ENCODE assay signal across 8 mouse cellular contexts in the genomic region with DNA sequence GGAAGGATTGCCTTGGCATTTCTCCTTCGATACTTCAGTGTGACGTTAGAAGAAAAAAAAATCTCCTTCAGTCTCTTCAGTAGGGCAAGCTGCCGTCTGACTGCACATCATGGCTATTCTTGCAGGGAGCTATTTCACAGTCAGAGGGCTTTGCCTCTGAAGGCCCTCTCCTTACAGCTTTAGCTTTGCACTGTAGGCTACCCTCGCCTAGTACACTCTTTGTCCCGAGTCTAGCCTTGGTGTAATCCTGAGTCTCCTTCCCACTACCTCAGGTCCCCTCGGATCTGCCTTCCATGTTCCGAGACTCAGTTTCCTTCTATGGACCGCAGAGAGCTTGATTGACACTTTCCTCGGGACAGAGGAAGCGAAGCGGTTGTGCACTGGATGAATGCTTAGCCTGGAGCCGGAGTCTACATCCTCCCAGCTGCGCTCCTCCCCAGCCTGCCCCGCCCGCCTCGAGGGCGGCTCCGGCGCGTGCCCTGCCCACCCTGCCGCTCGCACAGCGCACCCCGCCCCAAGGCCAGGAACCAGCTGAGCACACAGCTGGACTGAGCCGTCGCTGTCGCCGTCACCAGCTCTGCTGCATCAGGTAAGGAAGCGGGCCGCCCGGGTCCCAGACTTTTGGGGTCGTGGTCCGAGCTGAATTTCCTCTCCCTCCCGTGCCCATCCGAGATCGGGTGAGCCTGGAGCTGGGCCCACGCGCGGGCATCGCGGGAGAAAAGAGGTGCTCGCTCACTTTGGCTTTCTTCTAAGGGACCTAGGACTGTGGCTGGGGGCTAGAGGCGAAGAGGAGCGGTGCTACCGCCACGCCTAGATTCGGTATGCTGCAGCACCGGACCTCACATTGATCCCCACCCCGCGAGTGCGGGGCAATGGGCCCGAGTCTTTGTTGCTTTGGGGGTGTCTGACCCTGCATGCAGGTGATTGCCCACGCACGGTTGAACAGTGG. TPM values are rescaled to one million over a fixed set of nuclear protein-coding genes. Genes with fewer than 3 reads are reported as not detected.
A peak's percentile ranks its signal among the peaks of the same experiment; 100 is the strongest.
DNase-seq lines count a peak whose midpoint lies in the region; ATAC-seq and TF ChIP-seq lines count a peak whose summit lies in the region.

A gene (plus strand): TSS at position 496 of the 949 bp plus-strand sequence.

- no peak for TF ChIP-seq CTCF in G1E (IDR thresholded peaks at IDR 0.05; ENCODE audit: low read depth, low read length)
- no peak for TF ChIP-seq CTCF in forebrain, postnatal 0 days (IDR thresholded peaks at IDR 0.05; ENCODE audit: low read depth)

- peak; percentile 85 for DNase-seq in G1E (ENCODE audit: low spot score)
- DNase-seq in c-Kit-negative CD71-positive TER-119-positive erythroid progenitor cells, embryonic 14.5 days (ENCODE audit: low read depth, low spot score) = peak; percentile 38
- DNase-seq in forebrain, postnatal 0 days = peak; percentile 49
- peak; percentile 79 for DNase-seq in hindbrain, embryonic 10.5 days (ENCODE audit: low spot score)
- peak; percentile 37 to 66 for DNase-seq in layer of hippocampus, postnatal 10 days (ENCODE audit: low spot score in 2 of 2)
- peak; percentile 86 for DNase-seq in lung, postnatal 14 days
- peak; percentile 86 for DNase-seq in ovary, postnatal 36 days (ENCODE audit: low spot score)
- peak; percentile 89 to 94 for DNase-seq in thymus, postnatal 36 days

- H3K9me3 ChIP-seq in G1E (replicated peaks) = no peaks in the 10 kb centered on the region
- no peaks in the 10 kb centered on the region for H3K9me3 ChIP-seq in forebrain, postnatal 0 days (ENCODE audit: low read length)
- H3K9me3 ChIP-seq in hindbrain, embryonic 10.5 days = no peaks in the 10 kb centered on the region

- peaks cover 49% of the 10 kb centered on the region for H3K4me1 ChIP-seq in G1E (ENCODE audit: insufficient read depth, low read depth, low read length)
- H3K4me1 ChIP-seq in forebrain, postnatal 0 days (ENCODE audit: insufficient read depth) = no peaks in the 10 kb centered on the region; the same call in 1 of the 2 replicates
- H3K4me1 ChIP-seq in hindbrain, embryonic 10.5 days (replicated peaks) = peaks cover 27% of the 10 kb centered on the region

- peak; percentile 67 for ATAC-seq in G1E (ENCODE audit: extremely low read depth, insufficient number of reproducible peaks, low FRiP score, poor library complexity, severe bottlenecking)
- ATAC-seq in forebrain, postnatal 0 days = peak; percentile 94

- H3K27me3 ChIP-seq in G1E (ENCODE audit: insufficient read depth, low read length) = peaks cover 48% of the 10 kb centered on the region
- H3K27me3 ChIP-seq in forebrain, postnatal 0 days (ENCODE audit: insufficient read depth, low read length) = no peaks in the 10 kb centered on the region
- H3K27me3 ChIP-seq in hindbrain, embryonic 10.5 days (ENCODE audit: insufficient read depth, poor library complexity, severe bottlenecking) = peaks cover 56% of the 10 kb centered on the region

- peak within 1 kb of the TSS; percentile 88 for H3K4me2 ChIP-seq in forebrain, postnatal 0 days (ENCODE audit: low read depth)

- WGBS in forebrain, postnatal 0 days = 3% methylated on average over 53 of the region's 54 CpGs
- 4% methylated on average over 54 of the region's 54 CpGs for WGBS in hindbrain, embryonic 10.5 days

- H3K36me3 ChIP-seq in G1E (replicated peaks) = no peaks in the 10 kb centered on the region
- H3K36me3 ChIP-seq in forebrain, postnatal 0 days (ENCODE audit: insufficient read depth) = no peaks in the 10 kb centered on the region
- H3K36me3 ChIP-seq in hindbrain, embryonic 10.5 days = no peaks in the 10 kb centered on the region

- peak within 1 kb of the TSS; percentile 69 for H3K4me3 ChIP-seq in G1E (ENCODE audit: low read depth, low read length)
- H3K4me3 ChIP-seq in forebrain, postnatal 0 days (ENCODE audit: low read depth, low read length) = peak within 1 kb of the TSS; percentile 50
- H3K4me3 ChIP-seq in hindbrain, embryonic 10.5 days = peak within 1 kb of the TSS; percentile 68

- H3K9ac ChIP-seq in forebrain, postnatal 0 days = peak within 1 kb of the TSS; percentile 49

- H3K27ac ChIP-seq in forebrain, postnatal 0 days (ENCODE audit: low read depth, low read length) = no peak within 1 kb of the TSS
- peak within 1 kb of the TSS; percentile 81 for H3K27ac ChIP-seq in hindbrain, embryonic 10.5 days

RNA-seq across cellular contexts. Expression of the gene that starts here (rescaled TPM):
- total RNA-seq in G1E (2014; fragmentation: Nextera tagmentation) (6.0 and 11.1 TPM in 2 replicates), G1E (2017) (22.3 and 24.5 TPM in 2 replicates)
- polyA plus RNA-seq in G1E (2012) = 14.8 and 18.3 TPM in 2 replicates
- total RNA-seq in forebrain, postnatal 0 days (2014; rRNA removed) = 24.3 and 30.3 TPM in 2 replicates
- 24.3 and 27.2 TPM in 2 replicates for polyA plus RNA-seq in forebrain, postnatal 0 days (2015; fragmentation: Nextera tagmentation; extraction: Ambion mirVana)
- polyA plus RNA-seq in hindbrain, embryonic 10.5 days (2016; fragmentation: Nextera tagmentation; extraction: Ambion mirVana) = 20.4 and 33.7 TPM in 2 replicates
- total RNA-seq in layer of hippocampus, postnatal 10 days (2021) = 10 to 100 TPM; 23.9 to 24.2 TPM

Comparison
In these comparisons a context has a peak if more than half of its experiments do, and no peak if none do; other contexts are left out.
1. DNase-seq: peak in every context shown above with its lines; median percentile 92 in thymus, postnatal 36 days; 86 in lung, postnatal 14 days; 86 in ovary, postnatal 36 days; 85 in G1E; 79 in hindbrain, embryonic 10.5 days; 52 in layer of hippocampus, postnatal 10 days; 49 in forebrain, postnatal 0 days; 38 in c-Kit-negative CD71-positive TER-119-positive erythroid progenitor cells, embryonic 14.5 days.